Mouse (Mus musculus) kidney, postnatal 14 days (tissue): ENCODE measurements at regions not wholly inside any gene's neighbourhood (a gene's known extent, or its start where the extent isn't known, plus 50 kb on each side); places are given as distances from the start of the nearest gene placed in this dataset.
"Not testable (repeated sequence)": the region's sequence is repeated elsewhere in the genome, so short reads cannot be mapped to it uniquely, and the experiment has no call there.

ENCODE experiments used
- DNase-seq: peaks from one replicate; pipeline ENCODE4 v3.0.0; 2022; ENCODE audit warnings: mixed read lengths

GRCm38 (mm10) chr9:53045788-53046187 is 202.1 kb downstream of the Ddx10 start:
- DNase-seq = no peak

- DNase-seq = no peak
Measured at GRCm38 (mm10) chr9:53033797-53034196, 214.1 kb downstream of the Ddx10 start.

GRCm38 (mm10) chr9:53022096-53022495 is 225.8 kb downstream of the Ddx10 start:
- DNase-seq = no peak

DNA sequence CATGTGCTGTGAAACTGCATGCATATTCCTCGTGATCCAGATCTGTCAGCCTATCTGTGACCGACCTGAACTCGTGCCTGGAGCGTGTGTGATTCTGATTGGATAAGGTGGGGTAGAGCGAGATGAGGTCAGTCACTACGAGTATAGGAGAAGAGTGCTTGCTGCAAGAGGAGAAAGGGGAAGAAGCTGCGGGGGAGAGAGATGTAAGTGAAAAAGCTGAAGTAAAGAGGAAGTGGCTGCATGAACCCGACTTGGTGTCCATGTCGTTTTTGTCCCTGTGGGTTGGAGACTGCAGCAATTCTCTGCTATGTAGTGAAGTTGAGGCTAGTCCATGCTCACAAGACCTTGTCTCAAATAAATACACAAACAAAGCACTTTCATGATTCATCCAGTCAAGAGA is 237.1 kb downstream of the Ddx10 start:
- no peak for DNase-seq

- no peak for DNase-seq
Measured at GRCm38 (mm10) chr9:53007395-53007794, 240.5 kb downstream of the Ddx10 start.

GRCm38 (mm10) chr9:53006085-53006484 is 241.8 kb downstream of the Ddx10 start:
- no peak for DNase-seq

GRCm38 (mm10) chr9:53004253-53004978 is 243.4 kb downstream of the Ddx10 start:
- no peak for DNase-seq

DNA sequence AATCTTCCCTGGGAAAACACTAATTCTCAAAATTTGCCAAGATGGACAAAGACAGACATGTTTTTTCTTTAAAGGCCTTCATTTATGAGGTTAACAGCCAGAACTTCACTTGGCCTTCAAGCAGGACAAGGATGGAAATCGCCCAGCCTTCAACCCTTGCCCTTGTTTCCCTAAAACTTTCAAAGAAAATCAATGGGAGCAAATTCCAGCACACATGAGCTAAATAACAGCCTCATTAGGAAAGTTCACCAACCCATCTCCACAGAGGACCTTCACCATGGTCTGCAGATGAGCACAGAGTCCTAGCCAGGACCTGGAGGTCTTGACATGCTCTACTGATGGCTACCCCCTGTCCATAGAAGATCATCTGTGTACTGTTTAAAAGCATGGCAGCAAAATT is 271.8 kb downstream of the Ddx10 start:
- no peak for DNase-seq

DNA sequence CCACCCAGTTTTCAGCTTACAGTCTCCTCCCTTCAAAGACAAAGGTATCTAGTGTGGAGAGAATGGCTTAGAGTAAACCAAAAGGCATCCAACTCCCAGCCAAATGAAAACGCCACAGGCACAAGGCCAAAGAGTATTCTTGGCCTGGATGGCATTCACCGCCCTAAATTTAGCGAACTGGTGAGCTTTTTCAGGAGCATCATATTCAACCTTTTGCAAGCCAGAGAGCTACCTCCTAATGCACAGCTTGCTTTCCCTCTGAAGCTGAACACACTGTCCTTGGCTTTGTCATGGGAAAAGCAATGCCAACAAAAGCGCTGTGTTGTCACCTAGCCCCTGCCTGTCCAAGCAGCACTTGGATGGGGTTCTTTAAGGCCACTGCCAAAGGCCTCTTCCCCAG is 282.2 kb downstream of the Ddx10 start:
- DNase-seq = no peak

GRCm38 (mm10) chr9:52959668-52960067 is 280.1 kb upstream of the AI593442 start:
- no peak for DNase-seq

DNA sequence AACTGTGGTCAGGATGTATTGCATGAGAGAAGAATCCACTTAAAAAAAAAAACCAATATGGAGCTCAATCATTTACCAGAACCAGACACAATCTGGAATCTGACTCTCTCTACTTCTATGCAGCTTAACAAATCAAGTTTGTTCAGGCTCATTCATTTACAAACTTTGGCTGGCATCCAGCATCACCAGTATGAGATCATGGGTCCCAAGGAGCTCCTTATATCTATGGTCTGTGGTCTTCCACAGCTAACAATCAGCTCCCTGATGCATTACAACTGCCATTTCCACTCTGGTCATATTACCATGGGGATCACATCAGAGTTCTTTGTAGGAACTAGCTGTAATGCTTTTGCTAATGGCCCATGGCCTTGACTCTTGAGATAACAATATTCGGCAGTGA is 277.7 kb upstream of the AI593442 start:
- peak; percentile 14 for DNase-seq

DNA sequence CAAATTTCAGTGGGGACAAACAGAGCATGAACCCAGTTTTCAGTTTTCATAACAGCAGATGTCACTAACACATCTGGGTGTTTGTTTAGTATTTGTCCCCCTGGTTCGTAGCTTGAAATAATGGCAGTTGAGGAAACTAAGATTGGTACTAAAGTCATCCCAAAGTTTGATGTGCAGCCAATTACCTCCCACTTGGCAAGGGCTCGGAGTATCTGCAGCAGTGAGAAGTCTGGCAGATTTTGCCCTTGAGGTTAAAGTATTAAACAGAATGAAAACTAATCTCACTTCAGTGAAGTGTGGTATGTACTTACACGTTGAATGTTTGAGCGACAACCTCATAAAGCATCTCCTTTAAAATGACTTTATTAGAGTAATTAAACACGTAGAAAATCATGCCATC is 264.5 kb upstream of the AI593442 start:
- DNase-seq = peak; percentile 32

DNA sequence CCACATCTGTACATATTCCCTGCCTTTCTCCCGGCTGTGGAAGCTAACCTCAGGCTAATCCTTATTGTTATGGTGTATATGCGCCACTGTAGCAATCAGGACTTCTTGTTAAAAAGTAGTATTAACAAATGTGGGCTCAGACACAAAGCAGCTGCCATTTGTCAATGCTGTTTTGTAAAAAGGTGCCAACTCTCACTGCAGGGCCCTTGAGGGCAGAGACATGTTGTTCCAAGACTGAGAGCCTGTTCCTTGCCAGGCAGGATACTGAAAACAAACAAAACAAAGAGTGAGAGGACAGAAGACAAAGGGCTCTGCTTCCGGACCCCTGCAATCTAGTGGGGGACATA is 262.0 kb upstream of the AI593442 start:
- DNase-seq = peak; percentile 7

GRCm38 (mm10) chr9:52940964-52941636 is 261.5 kb upstream of the AI593442 start:
- peak; percentile 11 for DNase-seq

GRCm38 (mm10) chr9:52935082-52935481 is 255.5 kb upstream of the AI593442 start:
- no peak for DNase-seq

GRCm38 (mm10) chr9:52917516-52917915 is 237.9 kb upstream of the AI593442 start:
- no peak for DNase-seq

DNA sequence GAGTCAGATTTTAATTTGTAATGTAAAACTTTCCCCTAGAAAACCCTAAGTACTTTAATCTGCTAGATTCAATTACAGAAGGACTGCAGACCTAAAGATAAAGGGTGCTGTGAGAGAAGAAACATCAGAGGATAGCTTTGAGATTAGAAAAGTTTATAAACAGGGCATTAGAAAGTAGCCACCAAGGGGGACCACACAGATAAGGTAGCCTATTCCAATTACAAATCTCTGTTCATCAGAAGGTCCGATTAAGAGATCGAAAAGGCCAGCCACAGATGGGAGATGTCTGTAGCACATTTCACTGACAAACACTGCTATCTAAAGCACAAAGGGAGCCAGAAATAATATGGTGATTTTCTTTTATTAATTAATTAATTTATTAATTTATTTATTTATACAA is 209.1 kb upstream of the AI593442 start:
- not testable (repeated sequence) for DNase-seq

- not testable (repeated sequence) for DNase-seq
Measured at GRCm38 (mm10) chr9:52887997-52888396, 208.4 kb upstream of the AI593442 start.

- DNase-seq = no peak
Measured at GRCm38 (mm10) chr9:52867236-52867635, 187.7 kb upstream of the AI593442 start.

DNA sequence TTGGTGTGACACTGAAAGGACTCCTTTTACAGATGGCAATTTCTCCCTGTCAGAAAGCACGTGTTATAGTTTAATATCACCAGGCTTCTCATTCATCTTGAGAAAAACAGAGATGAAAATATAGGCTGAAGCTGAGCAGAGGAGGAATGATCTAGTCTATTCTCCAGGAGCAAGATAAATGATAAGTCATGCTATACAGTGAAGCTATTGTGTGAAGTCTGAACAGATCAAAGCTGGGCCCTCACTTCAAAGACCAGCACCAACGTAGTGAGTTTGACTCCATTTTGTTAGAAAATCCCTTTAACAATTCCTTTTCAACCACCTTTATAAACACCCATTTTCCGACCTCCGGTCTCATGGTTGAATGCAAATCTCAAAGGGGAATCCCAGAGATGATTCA is 180.7 kb upstream of the AI593442 start:
- no peak for DNase-seq

DNA sequence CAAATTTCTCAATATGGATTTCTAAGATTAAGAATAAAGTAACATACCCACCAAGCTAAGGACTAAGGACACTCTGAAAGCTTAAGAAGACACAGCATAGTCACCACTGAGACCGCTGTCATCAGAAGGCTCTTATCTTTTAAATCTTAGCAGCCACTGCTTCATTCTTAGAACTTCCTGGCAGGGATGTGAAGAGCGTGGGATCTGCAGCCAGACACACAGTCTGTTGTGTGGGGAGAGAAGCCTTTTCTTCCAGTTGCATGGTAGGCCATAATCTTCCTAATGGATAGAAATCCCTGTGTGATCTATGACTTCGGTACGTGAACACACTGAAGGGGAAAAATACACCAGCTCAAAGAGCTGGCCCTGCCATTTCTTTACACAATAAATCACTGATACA is 178.8 kb upstream of the AI593442 start:
- DNase-seq = no peak

GRCm38 (mm10) chr9:52853338-52853737 is 173.8 kb upstream of the AI593442 start:
- no peak for DNase-seq

- no peak for DNase-seq
Measured at GRCm38 (mm10) chr9:52850552-52850951, 171.0 kb upstream of the AI593442 start.

GRCm38 (mm10) chr9:52849931-52850330 is 170.4 kb upstream of the AI593442 start:
- DNase-seq = no peak

DNA sequence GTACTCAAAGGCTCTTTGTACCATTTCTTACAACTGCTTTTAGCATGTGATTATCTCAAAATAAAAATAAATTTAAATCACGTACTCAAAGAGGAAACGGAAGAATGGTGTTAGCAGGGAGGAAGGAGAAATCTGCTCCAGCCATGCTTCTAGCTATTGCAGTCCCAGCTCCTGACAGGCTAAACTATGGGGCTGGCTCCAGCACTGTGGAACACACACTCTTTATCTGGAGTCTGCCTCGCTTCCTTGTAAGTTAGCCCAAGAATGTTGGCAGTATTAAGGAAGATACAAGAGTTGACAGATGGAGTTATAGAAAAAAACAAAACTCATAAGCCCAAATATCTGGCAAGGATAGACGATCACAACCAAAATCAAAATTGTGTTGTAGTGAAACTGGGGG is 161.5 kb upstream of the AI593442 start:
- DNase-seq = no peak
